Mouse (Mus musculus): ENCODE data around the gene Slk. TPM values are rescaled to one million over a fixed set of nuclear protein-coding genes. Genes with fewer than 3 reads are reported as not detected.

Slk gene
- polyA plus RNA-seq, 1 experiment from 2014 or later = 11.8 TPM

DNA sequence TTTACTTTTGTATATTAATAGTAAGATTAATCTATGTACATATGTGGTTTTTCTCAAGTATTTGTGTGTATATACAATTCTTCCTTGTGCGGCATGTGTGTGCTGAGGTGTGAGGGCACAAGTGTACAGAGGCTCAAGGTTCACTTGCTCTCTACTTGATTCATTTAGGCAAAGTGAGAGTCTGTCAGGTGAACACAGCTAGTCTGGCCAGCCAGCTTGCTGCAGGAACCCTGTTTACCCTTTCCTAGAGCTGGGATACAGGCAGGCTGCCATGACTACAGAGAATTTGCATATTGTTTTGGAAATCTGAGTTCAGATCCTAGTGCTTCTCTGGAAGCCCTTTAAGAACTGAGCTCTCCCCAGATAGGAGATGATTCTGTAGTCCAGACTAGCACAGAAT, 7.5 kb downstream of the Slk start:
- no peak overlapping the region for H3K27ac ChIP-seq (ENCODE audit: low read length)
- no peaks in the 10 kb centered on the region for H3K27me3 ChIP-seq (ENCODE audit: control insufficient read depth, insufficient read depth, low read depth, low read length)
- H3K36me3 ChIP-seq (ENCODE audit: control insufficient read depth, insufficient read depth, low read length) = no peaks in the 10 kb centered on the region
- no peak for ATAC-seq (ENCODE audit: low read depth)
- no peak overlapping the region for H3K4me3 ChIP-seq (ENCODE audit: low read length)
- H3K9ac ChIP-seq (ENCODE audit: low read length) = no peak overlapping the region
- H3K9me3 ChIP-seq (ENCODE audit: control insufficient read depth, low read length) = no peaks in the 10 kb centered on the region
- 80% methylated on average over 1 of the region's 1 CpGs for WGBS
- H3K4me1 ChIP-seq (replicated peaks; ENCODE audit: control insufficient read depth, insufficient read depth, low read length) = 0 out of 2 replicates have a peak, but pooled peaks cover 5% of the 10 kb centered on the region
- H3K4me2 ChIP-seq (ENCODE audit: low read depth, low read length) = no peak overlapping the region

DNA sequence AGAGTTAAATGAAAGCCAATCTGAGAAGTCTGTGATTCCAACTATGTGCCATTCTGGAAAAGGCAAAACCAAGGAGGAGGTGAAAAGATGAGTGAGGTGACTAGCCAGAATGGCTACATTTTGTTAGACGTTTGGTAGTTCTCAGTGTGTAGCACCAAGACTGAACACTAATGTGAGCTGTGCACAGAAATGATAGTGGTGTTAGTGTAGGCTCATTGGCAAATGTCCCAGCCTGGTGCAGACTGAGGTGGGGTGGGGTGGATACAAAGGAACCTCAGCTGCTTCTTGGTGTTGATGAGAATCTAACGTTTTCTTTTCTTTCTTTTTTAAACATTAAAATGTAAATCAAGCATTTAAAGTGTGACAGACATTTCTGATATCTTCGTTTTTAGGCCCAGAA, 29.0 kb downstream of the Slk start:
- Histone ChIP-seq H3K4me2 (ENCODE audit: low read depth, low read length) (no peak overlapping the region), H3K4me3 (ENCODE audit: low read length) (no peak overlapping the region), H3K27me3 (ENCODE audit: control insufficient read depth, insufficient read depth, low read depth, low read length) (no peaks in the 10 kb centered on the region), H3K27ac (ENCODE audit: low read length) (no peak overlapping the region), H3K9ac (ENCODE audit: low read length) (no peak overlapping the region), H3K36me3 (ENCODE audit: control insufficient read depth, insufficient read depth, low read length) (peaks cover 8% of the 10 kb centered on the region), H3K4me1 (replicated peaks; ENCODE audit: control insufficient read depth, insufficient read depth, low read length) (peaks cover 2% of the 10 kb centered on the region; the same call in 1 of the 2 replicates), H3K9me3 (ENCODE audit: control insufficient read depth, low read length) (no peaks in the 10 kb centered on the region)
- 38% methylated on average over 3 of the region's 3 CpGs for WGBS
- no peak for ATAC-seq (ENCODE audit: low read depth)

DNA sequence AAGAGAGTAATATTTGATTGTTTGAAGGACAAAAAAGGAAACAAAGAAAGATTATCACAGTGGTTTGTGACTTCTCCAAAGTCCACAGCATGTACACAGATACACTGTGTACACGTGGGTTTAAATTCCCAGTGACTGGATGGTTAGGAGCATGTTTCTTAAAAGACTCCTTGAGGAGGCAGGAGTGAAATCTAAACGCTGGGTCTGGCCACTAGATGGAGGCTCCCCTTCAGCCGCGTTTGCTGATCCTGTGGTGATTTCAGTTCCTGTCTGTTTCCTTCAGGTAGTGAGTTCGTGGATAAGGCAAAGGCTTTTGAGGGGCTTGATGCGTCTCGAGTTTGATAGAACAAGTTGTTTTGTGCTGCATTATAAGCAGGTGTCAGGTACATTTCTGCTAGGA, 34.0 kb downstream of the Slk start:
- H3K4me3 ChIP-seq (ENCODE audit: low read length) = no peak overlapping the region
- H3K9ac ChIP-seq (ENCODE audit: low read length) = no peak overlapping the region
- peaks cover 28% of the 10 kb centered on the region for H3K36me3 ChIP-seq (ENCODE audit: control insufficient read depth, insufficient read depth, low read length)
- no peaks in the 10 kb centered on the region for H3K9me3 ChIP-seq (ENCODE audit: control insufficient read depth, low read length)
- H3K4me2 ChIP-seq (ENCODE audit: low read depth, low read length) = no peak overlapping the region
- no peak overlapping the region for H3K27ac ChIP-seq (ENCODE audit: low read length)
- no peaks in the 10 kb centered on the region for H3K4me1 ChIP-seq (replicated peaks; ENCODE audit: control insufficient read depth, insufficient read depth, low read length)
- no peaks in the 10 kb centered on the region for H3K27me3 ChIP-seq (ENCODE audit: control insufficient read depth, insufficient read depth, low read depth, low read length)
- 47% methylated on average over 7 of the region's 7 CpGs for WGBS
- ATAC-seq (ENCODE audit: low read depth) = no peak

DNA sequence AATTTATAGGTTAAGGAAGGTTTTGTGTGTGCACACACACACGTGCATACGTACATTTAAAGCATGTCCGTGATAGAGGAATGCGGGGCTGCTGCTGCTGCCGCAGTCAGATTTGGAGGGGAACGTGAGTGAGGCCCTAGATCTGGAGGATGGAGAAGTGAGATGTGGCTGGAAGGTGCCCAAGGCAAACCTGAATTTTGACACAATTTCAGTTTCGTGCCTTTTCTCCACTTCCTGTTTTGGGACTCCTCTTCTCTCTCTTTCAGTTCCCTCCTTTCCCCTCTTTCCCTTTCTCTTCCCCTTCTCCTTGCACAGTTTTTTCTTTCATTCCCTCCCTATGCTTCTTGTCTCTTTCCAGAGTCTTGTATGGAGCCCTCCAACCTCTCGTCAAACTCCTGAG, 42.0 kb downstream of the Slk start:
- H3K36me3 ChIP-seq (ENCODE audit: control insufficient read depth, insufficient read depth, low read length) = peaks cover 39% of the 10 kb centered on the region
- H3K9me3 ChIP-seq (ENCODE audit: control insufficient read depth, low read length) = no peaks in the 10 kb centered on the region
- 77% methylated on average over 8 of the region's 8 CpGs for whole genome bisulfite sequencing
- no peak overlapping the region for H3K4me2 ChIP-seq (ENCODE audit: low read depth, low read length)
- H3K4me3 ChIP-seq (ENCODE audit: low read length) = no peak overlapping the region
- no peak overlapping the region for H3K9ac ChIP-seq (ENCODE audit: low read length)
- H3K27ac ChIP-seq (ENCODE audit: low read length) = no peak overlapping the region
- no peaks in the 10 kb centered on the region for H3K4me1 ChIP-seq (replicated peaks; ENCODE audit: control insufficient read depth, insufficient read depth, low read length)
- ATAC-seq (ENCODE audit: low read depth) = no peak
- H3K27me3 ChIP-seq (ENCODE audit: control insufficient read depth, insufficient read depth, low read depth, low read length) = no peaks in the 10 kb centered on the region

DNA sequence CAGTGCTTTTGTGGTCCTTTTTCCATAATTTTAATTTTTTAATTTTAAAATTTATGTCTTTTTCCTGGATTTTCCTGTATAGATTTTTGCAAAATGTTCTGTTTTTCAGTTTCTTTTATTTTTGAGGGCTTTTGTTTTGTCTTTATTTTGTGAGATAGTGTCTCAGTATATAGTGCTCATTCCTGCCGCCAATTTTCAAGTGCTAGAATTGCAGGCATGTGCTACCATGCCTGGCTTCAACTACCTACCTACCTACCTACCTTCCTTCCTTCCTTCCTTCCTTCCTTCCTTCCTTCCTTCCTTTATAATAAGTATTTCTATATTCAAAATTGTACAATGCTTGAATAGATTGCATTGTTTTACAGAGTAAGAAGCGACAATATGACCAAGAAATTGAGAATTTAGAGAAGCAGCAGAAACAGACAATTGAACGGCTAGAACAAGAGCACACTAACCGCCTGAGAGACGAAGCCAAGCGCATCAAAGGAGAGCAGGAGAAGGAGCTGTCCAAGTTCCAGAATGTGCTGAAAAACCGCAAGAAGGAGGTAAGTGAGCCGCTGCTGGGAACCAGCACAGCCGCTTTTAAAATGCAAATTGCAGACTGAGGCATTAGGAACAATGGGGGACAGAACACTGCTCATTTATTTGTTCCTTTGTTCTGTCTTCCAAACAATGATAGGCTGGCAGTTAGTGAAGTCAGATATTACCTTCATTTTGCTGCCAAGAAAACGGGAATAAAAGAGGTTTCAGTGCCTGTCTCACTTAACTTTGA, 45.6 kb downstream of the Slk start:
- H3K27me3 ChIP-seq (ENCODE audit: control insufficient read depth, insufficient read depth, low read depth, low read length) = no peaks in the 10 kb centered on the region
- peaks cover 27% of the 10 kb centered on the region for H3K36me3 ChIP-seq (ENCODE audit: control insufficient read depth, insufficient read depth, low read length)
- H3K4me1 ChIP-seq (replicated peaks; ENCODE audit: control insufficient read depth, insufficient read depth, low read length) = no peaks in the 10 kb centered on the region
- ATAC-seq (ENCODE audit: low read depth) = no peak
- no peak overlapping the region for H3K4me3 ChIP-seq (ENCODE audit: low read length)
- no peak overlapping the region for H3K9ac ChIP-seq (ENCODE audit: low read length)
- H3K9me3 ChIP-seq (ENCODE audit: control insufficient read depth, low read length) = no peaks in the 10 kb centered on the region
- no peak overlapping the region for H3K27ac ChIP-seq (ENCODE audit: low read length)
- no peak overlapping the region for H3K4me2 ChIP-seq (ENCODE audit: low read depth, low read length)
- WGBS = 68% methylated on average over 10 of the region's 10 CpGs

DNA sequence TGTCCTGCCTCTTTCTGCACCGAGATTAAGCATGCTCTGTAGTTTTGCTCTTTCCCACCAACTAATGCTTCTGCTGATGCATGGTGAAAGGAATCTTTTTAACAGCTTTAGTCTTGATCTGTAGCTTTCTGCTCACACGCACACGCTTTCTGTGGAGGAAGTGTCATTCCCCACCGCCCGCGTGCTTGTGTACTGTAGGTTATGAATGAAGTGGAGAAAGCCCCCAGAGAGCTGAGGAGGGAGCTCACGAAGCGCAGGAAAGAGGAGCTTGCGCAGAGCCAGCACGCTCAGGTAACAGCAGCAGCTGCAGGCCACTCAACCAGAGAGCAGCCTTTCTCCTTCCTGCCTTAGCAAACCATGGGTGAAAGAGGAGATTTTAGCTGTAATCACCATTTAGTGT, 48.0 kb downstream of the Slk start:
- WGBS = 91% methylated on average over 10 of the region's 10 CpGs
- no peaks in the 10 kb centered on the region for H3K9me3 ChIP-seq (ENCODE audit: control insufficient read depth, low read length)
- H3K27ac ChIP-seq (ENCODE audit: low read length) = no peak overlapping the region
- H3K27me3 ChIP-seq (ENCODE audit: control insufficient read depth, insufficient read depth, low read depth, low read length) = no peaks in the 10 kb centered on the region
- H3K4me1 ChIP-seq (replicated peaks; ENCODE audit: control insufficient read depth, insufficient read depth, low read length) = no peaks in the 10 kb centered on the region
- peaks cover 15% of the 10 kb centered on the region for H3K36me3 ChIP-seq (ENCODE audit: control insufficient read depth, insufficient read depth, low read length)
- H3K9ac ChIP-seq (ENCODE audit: low read length) = no peak overlapping the region
- H3K4me3 ChIP-seq (ENCODE audit: low read length) = no peak overlapping the region
- ATAC-seq (ENCODE audit: low read depth) = no peak
- H3K4me2 ChIP-seq (ENCODE audit: low read depth, low read length) = no peak overlapping the region

DNA sequence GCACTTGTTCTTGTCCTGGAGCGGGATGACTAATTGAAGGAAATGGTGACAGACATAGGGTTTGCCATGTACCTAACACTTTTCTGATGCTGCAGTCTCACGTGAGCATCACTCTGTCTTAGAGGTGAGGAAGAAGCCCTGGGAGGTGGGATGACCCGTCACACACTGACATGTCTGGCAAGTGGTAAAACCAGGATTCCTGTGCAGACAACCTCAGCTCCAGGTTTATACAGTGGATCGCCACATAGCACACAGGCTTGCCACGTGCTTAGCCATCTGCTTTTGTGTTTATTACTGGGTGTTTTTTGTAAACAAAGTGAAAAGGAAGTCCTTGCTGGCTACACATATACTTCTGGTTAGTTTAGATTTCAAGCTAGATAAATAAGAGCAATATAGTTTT, 49.6 kb downstream of the Slk start:
- Histone ChIP-seq H3K4me3 (ENCODE audit: low read length) (no peak overlapping the region), H3K9me3 (ENCODE audit: control insufficient read depth, low read length) (no peaks in the 10 kb centered on the region), H3K27ac (ENCODE audit: low read length) (no peak overlapping the region), H3K4me1 (replicated peaks; ENCODE audit: control insufficient read depth, insufficient read depth, low read length) (no peaks in the 10 kb centered on the region), H3K9ac (ENCODE audit: low read length) (no peak overlapping the region), H3K36me3 (ENCODE audit: control insufficient read depth, insufficient read depth, low read length) (peaks cover 11% of the 10 kb centered on the region), H3K27me3 (ENCODE audit: control insufficient read depth, insufficient read depth, low read depth, low read length) (no peaks in the 10 kb centered on the region), H3K4me2 (ENCODE audit: low read depth, low read length) (no peak overlapping the region)
- no peak for ATAC-seq (ENCODE audit: low read depth)
- WGBS = 58% methylated on average over 5 of the region's 5 CpGs

DNA sequence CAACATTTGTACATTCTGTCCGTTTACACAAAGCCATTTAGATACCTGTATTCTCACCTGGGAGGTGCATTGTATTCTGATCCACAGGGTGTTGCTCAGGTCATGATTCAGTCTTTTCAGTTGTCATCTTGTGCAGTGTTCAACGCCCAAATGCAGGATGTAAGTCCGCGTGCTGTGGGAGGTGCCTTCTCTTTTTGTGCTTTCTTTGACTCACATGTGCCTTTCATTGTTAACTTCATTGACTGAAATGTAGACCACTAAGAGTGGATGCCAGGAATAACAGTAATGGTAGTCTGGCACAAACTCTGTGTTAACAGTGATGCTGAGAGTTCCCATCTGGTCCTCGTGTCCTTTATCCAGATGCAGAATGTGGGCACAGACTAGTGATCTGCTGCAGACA, 50.9 kb downstream of the Slk start:
- H3K4me2 ChIP-seq (ENCODE audit: low read depth, low read length) = no peak overlapping the region
- H3K27me3 ChIP-seq (ENCODE audit: control insufficient read depth, insufficient read depth, low read depth, low read length) = no peaks in the 10 kb centered on the region
- no peak overlapping the region for H3K27ac ChIP-seq (ENCODE audit: low read length)
- H3K4me3 ChIP-seq (ENCODE audit: low read length) = no peak overlapping the region
- H3K9me3 ChIP-seq (ENCODE audit: control insufficient read depth, low read length) = no peaks in the 10 kb centered on the region
- H3K4me1 ChIP-seq (replicated peaks; ENCODE audit: control insufficient read depth, insufficient read depth, low read length) = no peaks in the 10 kb centered on the region
- H3K9ac ChIP-seq (ENCODE audit: low read length) = no peak overlapping the region
- peaks cover 9% of the 10 kb centered on the region for H3K36me3 ChIP-seq (ENCODE audit: control insufficient read depth, insufficient read depth, low read length)
- 73% methylated on average over 5 of the region's 5 CpGs for WGBS
- no peak for ATAC-seq (ENCODE audit: low read depth)

DNA sequence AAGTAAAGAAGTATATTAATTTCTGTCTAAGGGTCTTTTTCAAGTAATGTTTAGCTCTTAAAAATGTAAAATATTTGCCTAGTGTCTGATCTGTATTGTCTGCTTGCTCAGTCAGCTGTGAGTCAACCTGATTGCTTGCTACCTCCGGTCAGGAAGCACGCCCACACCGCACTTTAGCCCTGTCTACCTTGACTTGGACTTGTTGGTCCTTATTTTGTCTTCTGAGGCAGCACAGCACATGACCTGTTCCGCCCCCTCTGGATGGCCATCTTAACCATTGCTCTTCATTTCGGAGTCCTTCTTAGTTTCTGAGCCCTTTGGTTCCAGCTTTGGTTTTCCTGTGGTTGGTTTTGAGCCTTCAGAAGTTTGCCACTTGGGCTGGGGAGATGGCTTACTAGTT, 52.3 kb downstream of the Slk start:
- Histone ChIP-seq H3K4me3 (ENCODE audit: low read length) (no peak overlapping the region), H3K9ac (ENCODE audit: low read length) (no peak overlapping the region), H3K4me2 (ENCODE audit: low read depth, low read length) (no peak overlapping the region), H3K4me1 (replicated peaks; ENCODE audit: control insufficient read depth, insufficient read depth, low read length) (no peaks in the 10 kb centered on the region), H3K36me3 (ENCODE audit: control insufficient read depth, insufficient read depth, low read length) (peaks cover 8% of the 10 kb centered on the region), H3K9me3 (ENCODE audit: control insufficient read depth, low read length) (no peaks in the 10 kb centered on the region), H3K27ac (ENCODE audit: low read length) (no peak overlapping the region), H3K27me3 (ENCODE audit: control insufficient read depth, insufficient read depth, low read depth, low read length) (no peaks in the 10 kb centered on the region)
- no peak for ATAC-seq (ENCODE audit: low read depth)
- WGBS = 89% methylated on average over 5 of the region's 5 CpGs

DNA sequence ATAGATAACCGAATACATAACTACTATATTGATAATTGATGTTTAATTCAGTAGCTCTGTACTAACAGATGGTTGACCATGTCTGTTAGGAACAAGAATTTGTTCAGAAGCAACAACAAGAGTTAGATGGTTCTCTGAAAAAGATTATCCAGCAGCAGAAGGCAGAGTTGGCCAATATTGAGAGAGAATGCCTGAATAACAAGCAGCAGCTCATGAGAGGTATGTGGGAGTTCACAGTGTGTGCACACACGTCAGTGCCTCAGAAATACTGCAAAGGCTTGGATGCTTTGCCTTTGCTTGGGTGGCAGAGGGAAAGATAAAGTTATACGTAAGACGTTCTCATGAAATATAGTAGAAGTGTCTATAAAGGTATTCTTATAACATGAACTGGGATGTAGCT, 55.9 kb downstream of the Slk start:
- Histone ChIP-seq H3K4me1 (replicated peaks; ENCODE audit: control insufficient read depth, insufficient read depth, low read length) (no peaks in the 10 kb centered on the region), H3K4me3 (ENCODE audit: low read length) (no peak overlapping the region), H3K9me3 (ENCODE audit: control insufficient read depth, low read length) (no peaks in the 10 kb centered on the region), H3K4me2 (ENCODE audit: low read depth, low read length) (no peak overlapping the region), H3K27ac (ENCODE audit: low read length) (no peak overlapping the region), H3K36me3 (ENCODE audit: control insufficient read depth, insufficient read depth, low read length) (peaks cover 24% of the 10 kb centered on the region; the same call in 1 of the 2 replicates), H3K9ac (ENCODE audit: low read length) (no peak overlapping the region), H3K27me3 (ENCODE audit: control insufficient read depth, insufficient read depth, low read depth, low read length) (no peaks in the 10 kb centered on the region)
- WGBS = 88% methylated on average over 4 of the region's 4 CpGs
- no peak for ATAC-seq (ENCODE audit: low read depth)

Measured in lung, embryonic 16.5 days (tissue).